Mouse (Mus musculus) 3T3-L1 (cell line): ENCODE measurements at regions not wholly inside any gene's neighbourhood (a gene's known extent, or its start where the extent isn't known, plus 50 kb on each side); places are given as distances from the start of the nearest gene placed in this dataset.
"Not testable (repeated sequence)": the region's sequence is repeated elsewhere in the genome, so short reads cannot be mapped to it uniquely, and the experiment has no call there.

Source experiments
- DNase-seq: peaks from one replicate; pipeline ENCODE4 v3.0.0-alpha.2; 2015; ENCODE audit warnings: low read depth, low spot score

DNA sequence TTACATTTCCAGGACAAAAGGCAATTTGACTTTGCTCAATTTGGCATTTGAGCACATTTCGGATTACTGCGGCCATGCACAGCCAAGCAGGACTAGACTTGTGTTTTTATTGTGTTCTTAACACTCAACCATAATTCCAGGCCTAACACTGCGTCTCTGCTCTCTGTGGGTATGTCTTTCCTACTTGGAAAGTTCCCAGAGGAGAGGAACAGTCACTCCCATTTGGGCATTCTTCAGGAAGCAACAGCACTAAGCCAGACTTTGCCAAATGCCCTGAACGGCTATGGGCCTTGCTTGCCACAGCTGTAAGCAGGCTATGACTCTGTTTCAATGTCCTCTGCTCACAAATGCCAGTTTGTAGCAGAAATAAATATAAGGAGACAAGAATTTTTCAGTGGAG is 56.5 kb upstream of the Pdk3 start:
- no peak for DNase-seq

DNA sequence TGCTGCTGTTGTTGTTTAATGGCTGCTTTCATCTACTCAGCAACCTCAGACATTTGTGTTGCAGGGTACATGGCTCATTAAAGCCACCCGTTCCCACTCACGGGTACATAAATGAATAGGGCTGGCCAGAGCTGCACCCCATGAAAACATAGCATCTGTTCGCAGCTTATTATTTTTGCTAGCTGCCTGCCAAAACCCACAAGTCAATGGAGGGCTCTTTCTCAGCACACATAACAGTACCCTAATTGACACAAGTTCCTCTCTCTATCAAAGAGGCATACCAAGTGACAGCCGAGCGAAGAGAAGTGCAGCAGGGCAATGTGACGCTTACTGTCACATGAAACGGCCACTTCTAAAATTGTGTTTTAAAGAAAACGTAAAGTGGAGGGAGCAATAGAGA is 57.0 kb upstream of the Pdk3 start:
- DNase-seq, result no peak

- DNase-seq, result peak; percentile 90
Observed at GRCm38 (mm10) chrX:93889394-93890042, 57.5 kb upstream of the Pdk3 start.

- peak; percentile 40 for DNase-seq
Observed at GRCm38 (mm10) chrX:93896838-93897820, 65.1 kb upstream of the Pdk3 start.

GRCm38 (mm10) chrX:93903209-93903608 is 65.2 kb upstream of the AU015836 start:
- no peak for DNase-seq

DNA sequence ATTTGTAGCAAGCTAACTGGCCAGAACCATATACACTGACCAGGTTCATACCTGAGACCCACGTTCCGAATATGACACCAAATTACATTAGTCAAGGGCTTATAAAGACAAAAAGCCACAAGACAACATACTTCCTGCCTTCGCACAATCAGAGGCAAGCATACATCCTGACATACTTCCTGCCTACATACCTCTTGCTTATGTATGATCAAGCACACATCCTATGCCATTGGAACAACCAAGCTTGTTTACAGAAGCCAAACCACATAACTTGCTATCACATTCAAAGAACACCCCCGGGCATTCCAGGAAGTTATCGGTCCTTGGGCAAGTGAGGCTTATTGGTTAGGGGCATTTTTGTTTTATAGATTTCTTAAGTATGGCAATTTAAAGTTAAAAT is 62.9 kb upstream of the AU015836 start:
- no peak for DNase-seq

DNA sequence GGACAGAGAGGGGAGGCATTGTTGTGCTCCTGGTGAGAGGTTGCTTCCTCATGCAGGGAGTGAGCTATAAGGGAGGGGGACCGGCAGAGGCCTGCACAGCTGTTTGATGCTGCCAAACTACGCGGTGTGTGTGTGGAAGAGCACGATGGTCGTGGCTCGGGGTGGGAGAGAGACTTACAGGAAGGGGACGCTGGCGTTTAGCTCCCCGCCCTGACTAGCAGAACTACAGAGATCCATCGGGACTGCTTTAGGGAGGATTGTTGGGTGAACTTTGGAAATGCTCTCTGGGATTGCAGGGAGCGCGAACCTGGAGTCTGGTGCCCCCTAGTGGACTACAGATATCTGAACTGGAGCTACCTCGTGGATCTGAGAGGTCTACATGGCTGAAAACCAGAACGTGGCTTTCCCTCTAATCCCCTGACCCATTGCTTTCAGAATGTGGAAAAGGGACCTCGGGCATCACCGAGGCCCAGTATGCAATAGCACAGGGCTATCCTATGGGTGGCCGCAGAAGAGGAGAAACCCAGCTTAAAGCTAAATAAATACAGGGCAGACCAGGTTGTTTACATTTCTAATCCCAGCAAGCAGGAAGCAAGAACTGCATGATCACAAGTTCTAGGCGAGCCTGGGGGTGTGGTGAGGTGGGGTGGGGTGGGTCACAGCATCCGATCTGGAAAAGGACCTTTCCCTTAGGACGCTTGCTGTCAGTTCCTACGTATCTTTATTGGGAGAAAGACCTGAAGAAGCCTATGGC is 57.2 kb upstream of the AU015836 start:
- peak; percentile 81 for DNase-seq

- no peak for DNase-seq
Observed at GRCm38 (mm10) chrX:93915548-93915947, 52.9 kb upstream of the AU015836 start.

- not testable (repeated sequence) for DNase-seq
Observed at GRCm38 (mm10) chrX:93917367-93917766, 51.1 kb upstream of the AU015836 start.
